Mouse (Mus musculus): ENCODE data around the gene Rims3. TPM values are rescaled to one million over a fixed set of nuclear protein-coding genes. Genes with fewer than 3 reads are reported as not detected.

The Rims3 gene
- 10 to 100 TPM; 25.9 to 28.9 TPM for total RNA-seq (2021)

DNA sequence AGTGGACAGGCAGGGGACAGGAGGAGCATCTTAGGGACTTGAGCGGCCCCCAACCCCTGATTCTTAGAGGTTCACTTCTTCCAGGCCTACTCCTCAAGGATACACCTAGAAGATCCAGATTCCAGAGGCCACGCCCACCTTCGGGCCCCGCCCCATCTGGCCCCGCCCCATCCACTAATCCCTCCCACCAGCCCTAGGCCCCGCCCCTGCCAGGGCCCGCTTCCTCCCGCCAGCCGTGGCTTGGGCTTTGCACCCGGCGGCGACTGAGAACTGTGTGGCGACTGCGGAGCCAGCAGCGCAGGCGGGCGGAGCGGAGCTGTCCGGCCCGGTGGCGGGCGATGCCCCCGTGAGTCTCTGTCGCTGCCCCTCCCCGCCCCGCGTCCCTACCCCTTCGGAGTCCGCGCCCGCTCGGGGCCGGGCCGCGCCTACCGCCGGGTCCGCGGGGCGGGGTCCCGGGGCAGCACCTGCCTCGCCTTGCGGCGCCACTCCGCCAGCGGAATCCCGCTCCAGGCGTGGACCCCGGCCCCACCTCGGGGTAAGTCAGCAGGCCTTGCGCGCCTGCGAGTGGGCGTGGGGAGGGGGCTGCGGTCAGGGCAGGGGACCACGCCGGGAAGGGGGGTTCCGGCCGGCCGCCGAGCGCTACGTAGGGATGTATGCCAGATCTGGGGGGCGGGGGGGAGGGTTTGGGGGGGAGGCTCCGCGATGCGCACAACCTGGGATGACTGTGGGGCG, at the start of gene Rims3:
Gene Rims3, plus strand, starts transcription at position 229 of the 732 bp plus-strand sequence.
- no peak for DNase-seq

DNA sequence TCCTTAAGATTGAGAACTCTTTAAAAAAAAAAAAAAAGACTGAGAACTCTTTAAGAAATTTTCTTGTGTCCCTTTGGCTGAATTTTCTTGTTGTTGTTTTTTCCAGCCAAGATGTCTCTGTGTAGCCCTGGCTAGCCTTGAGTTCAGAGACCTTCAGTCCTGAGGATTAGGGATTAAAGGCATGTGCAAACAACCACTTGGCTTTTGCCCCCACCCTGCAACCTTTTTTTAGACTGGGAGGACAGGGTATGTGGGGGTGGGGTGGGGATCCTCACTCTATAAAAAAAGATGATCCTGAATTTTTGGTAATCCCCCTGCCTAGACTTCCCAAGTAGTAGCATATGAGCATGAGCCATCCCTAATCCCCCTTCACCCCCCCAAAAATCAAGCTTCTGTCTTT, 48.8 kb upstream of the Rims3 start:
- no peak for DNase-seq

DNA sequence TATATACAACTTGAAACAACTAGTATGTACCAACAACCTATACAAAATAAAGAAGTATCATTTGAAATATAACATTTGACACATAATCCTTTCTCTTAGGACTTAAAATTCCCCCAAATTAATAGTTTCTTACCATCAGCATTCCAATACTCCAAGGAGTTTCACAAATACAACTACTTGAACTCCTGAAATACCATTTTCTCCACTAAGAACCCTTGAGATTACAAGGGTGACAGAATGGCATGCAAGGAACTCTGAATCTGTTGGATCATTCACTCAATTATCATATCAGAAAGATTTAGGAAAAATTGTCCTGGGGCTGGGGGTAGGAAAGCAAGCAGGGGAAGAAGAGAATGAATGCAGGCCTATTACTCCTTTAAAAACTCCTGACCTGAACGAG, 40.9 kb upstream of the Rims3 start:
- DNase-seq = no peak

DNA sequence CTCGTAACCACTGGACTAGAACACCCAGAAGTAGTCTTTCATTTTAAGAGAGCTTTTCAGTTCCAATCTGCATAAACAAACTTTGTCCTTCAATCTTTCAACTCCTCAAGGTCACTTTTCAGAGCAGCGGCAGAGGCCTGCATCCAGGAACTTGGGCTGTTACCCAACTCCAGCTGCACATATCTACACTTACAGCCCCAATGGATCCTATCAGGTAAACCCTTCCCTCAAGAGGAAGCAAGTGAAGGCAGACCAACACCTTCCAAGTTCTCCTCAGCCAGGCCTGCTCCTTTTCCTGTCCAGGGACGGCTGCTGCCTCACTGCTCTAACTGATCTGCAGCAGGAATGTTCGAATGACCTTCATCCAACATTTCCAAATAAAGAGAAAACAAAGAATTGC, 40.4 kb upstream of the Rims3 start:
- DNase-seq = no peak

DNA sequence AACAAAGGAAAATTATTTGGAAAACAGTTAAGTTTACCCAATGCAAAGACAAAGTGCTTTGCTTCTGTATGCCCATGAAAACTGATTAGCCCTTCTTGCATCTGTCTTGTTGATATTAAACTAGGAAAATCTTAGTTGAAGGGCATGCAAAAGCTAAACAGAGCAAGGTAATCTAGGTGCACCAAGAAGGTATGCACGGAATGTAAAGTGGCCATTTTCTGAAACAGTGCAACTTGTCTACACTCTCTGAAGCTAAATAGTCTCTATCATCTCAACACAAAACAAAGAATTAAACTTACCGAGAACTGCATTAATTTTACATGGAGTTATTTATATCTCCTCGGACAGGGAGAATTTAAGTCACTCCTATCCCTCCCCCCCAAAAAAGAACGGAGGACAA, 39.5 kb upstream of the Rims3 start:
- no peak for DNase-seq

DNA sequence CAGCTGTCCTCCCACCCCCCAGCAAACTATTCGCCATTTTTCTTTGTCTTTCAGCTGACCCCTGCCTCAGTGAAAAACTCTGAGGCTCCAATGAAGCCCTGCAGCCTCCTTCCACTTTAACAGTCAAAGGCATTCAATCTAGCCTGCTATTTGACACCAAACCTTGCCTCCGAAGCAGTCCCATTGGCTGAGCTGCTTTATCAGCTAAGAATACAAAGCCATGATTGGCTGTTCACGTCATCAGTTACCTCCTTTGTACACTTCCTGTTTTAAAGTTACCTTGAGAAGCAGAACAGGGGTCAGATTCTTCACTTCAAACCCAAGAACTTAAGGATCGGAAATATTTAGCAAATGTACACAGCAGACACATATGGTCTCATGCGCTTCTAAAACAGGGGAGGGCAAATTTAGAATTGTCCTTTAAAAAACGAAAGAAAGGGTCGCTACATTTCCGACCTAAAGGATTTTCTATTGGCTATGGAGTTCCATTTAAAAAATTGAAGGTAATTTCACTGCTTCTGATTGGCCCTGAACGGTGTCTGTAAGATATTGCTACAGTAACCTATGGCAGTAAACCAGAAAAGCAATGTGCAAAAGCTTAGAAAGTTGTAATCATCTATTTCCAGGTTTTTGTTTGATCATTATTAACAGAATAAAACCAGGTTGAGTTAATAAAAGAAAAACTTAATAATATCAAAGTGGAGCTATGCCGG, 38.8 kb upstream of the Rims3 start:
- DNase-seq = peak; percentile 69 to 71

DNA sequence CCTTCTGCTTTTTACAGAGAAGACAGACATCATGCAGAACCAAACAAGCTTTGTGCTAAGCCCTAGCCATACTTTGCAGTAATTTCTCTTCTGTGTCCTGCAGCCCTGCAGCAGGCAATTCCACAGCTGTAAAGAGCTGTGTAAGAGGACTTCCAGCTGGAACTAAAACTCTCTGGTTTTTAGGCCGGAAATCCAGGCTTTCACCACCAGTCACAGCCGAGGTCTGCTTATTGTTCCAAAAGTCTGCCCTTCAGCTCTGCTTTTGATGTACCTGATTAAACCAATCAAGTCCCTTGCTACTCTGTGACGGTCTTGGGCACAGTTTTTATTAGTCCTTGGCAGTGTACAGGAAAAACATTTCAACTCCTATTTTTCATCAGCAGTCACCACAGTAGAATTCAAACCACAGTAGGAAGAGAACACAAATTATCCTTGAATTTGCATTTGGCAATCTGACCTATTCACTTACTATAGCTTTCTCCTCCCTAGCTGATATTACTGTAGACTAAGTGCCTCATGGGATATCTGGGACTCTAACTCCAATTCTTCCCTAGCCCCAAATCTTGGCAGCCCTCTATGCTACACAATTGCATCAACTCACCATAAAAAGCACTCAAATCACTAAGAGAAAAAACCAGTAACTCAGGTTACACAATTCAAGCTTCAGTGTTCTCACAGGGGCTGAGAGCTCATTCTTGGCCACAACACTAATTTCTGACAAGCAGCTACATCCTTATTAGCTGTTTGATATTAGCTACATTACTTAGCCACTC, 37.4 kb upstream of the Rims3 start:
- no peak for DNase-seq

DNA sequence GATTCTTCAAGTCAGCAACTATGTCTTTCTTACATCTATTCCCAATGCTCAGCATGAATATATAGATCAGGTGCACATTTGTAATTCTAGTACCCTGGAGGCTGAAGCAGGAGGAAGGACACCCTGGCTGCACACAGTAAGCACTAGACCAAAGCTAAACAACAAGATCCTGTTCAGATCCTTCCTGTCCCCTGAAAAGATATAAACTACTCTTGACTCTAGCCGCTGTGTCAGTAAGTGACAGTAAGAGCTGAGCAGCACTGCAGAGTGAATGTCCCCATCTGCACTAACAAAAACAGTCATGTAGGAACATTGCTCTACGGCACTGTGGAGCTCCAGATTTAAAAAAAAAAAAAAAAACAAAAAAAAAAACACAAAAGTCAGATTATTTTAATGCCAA, 36.7 kb upstream of the Rims3 start:
- no peak for DNase-seq

DNA sequence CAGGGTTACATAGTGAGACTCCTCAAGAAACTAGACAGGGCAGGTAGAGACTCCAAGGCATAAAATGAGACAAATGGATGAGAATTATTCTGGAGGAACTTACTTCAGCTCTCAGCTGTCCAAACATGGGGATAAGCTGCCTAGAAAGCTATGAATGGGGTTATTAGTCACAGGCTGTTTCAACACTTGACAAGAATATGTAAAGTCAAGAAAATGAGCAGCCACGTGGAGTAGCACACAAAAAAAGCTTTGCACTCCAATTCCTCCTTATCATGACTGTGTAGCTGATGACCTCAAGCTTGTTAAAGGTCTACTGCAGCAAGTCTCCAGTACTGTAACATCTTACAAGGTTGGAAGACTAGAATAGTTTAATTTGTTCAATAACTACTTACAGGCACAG, 35.3 kb upstream of the Rims3 start:
- DNase-seq = no peak

DNA sequence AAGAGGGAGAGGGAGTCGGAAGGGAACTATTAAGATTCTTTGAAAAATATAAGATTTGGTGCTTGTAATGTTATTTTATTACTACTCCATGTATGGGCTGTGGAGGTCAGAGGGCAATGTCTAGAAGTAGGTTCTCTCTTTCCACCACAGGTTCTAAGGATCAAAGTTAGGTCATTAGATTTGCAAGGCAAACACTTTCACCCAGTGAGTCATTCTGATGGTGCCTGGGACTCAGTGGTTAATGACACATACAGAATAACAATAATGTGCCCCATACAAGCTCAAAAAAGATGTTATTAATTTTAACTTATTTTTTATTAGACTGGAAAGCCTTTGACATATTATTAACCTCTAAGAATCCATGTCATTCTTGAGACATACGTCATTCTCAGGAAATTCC, 34.7 kb upstream of the Rims3 start:
- no peak for DNase-seq

DNA sequence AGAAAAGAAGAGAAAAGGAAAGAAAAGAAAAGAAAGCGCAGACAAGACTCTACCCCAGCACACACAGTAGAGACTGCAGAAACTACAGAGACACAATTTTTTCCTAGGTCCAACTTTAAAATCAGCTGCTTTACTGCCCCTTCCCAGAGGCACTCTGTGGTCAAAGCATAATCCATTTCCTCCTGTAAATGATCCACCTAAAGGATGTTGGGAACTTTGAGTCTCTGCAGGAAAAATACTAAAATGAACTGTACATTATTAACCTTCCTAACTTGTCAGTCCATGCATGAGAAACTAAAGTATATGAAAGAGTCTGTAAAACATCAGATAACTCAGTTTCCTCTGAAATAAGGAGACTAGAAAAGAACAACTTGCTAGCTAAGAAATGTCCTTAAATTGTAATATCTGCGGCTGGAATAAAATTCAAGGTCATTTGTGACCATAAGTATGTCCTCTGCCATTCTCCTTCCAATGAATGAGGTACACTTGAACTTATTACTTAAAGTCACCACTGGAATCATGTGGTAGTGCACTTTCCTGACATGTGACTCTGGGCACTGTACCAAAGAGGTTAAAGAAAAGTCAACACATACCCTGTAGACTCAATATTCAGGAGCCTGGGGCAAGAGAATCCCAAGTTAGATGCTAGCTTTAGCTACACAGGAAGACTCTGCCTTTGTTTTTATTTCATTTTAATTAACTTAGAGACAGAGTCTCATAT, 32.3 kb upstream of the Rims3 start:
- DNase-seq = no peak

DNA sequence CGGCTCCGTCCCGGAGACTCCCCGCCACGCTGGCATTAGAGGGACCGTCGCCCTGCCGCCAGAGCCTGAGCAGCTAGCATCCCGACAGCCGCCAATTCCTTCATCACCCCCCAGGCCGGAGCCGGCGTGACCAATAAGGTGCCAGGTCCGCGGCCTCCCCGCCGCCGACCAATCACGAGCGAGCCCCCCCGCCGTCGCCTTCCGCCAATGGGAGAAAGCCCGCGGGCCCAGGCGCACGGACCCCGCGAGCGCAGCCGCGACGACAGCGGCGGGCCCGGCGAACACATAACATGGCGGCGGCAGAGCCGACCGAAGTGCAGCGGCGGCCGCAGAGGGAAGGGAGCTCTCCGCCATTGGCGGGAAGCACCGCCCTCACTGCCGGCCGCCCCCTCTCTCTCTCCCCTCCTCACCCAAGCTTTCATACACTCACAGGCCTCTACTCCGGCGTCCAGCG, 29.5 kb upstream of the Rims3 start:
- DNase-seq = peak; percentile 94 to 95

DNA sequence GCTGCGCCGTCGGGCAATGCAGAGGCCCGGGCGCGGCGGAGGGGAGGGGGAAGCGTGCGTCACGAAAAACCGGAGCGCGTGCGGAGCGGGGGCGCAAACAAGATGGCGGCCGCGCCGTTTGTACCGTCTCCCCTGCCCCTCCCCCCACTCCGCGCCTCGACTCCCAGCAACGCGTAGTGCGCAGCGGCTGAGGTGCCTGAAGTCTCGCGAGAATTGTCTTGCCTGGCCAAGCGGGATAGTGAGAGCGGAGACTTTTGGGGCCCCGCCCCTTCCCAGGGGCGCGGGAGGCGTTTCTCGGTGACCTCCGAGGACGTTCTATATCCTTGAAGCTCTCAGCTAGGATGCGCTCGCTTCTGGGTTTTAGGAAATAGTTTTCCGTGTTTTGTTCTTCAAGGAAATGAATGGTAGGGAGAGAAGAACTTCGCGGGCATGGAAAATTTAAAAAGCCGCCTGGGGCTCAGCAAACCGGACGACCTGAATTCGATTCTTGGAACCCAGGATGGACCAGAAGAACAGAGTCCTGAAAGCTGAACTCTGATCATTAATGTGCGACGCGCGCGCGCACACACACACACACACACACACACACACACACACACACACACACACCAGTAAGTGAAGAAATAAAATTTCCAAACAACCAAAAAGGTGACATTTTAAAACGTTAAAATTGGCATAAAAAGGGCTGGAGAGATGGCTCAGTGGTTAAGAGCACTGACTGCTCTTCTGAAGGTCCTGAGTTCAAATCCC, 28.9 kb upstream of the Rims3 start:
- DNase-seq = peak; percentile 94

DNA sequence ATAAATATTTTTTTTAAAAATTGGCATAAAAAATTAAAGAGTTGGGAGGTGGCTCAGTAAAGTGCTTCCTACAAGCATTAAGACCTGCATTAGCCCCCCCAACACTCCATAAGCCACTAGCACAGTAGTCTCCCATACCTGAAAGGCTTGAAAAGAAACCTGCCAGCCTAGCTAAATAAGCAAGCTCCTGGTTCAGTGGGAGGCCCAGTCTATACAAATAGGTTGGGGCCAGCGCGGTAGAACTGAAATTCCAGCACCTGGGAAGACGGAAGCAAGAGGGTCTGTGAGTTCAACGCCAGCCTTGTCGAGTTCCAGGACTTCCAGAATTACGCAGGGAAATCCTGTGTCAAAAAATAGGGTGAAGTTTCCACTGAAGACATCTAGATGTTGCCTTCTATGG, 28.2 kb upstream of the Rims3 start:
- no peak for DNase-seq

DNA sequence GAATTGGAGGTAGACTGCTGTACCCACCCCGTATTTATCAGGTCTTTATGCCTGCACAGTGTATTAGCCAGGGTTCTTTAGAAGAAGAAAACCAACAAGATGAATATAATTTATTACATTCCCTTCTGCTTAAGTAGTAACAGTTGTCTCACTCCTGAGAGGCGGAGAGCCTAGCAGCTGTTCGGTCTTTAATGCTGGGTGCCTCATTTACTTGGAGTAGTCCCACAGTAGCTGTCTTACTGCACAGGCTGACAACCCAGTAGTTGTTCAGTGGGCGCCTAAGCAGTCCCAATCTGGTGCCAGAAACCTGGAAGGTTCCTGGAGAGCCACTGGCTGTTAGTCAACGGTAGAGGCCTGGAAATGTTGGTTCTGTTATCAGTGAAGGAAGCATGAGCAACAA, 23.8 kb upstream of the Rims3 start:
- peak; percentile 14 to 23 for DNase-seq

DNA sequence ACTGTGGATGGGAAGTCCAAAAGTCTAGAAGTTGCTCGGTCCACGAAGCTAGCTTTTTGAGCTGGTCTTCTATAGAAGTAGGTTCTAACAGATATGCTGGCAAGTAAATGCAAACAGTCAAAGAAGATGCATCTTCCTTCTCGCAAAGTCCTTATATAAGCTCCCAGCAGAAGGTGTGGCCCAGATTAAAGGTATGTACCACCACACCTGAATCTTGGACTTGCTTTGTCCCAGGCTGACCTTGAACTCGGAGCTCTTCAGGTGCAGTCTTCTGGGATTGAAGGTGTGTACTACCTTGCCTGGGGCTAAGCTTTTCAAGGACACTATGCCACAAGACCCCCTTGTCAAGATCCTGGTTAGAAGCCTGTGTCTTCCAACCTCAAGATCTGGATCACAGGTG, 23.1 kb upstream of the Rims3 start, which contains the start of gene Nfyc:
Gene Nfyc, minus strand, starts transcription at position 101 of the 400 bp plus-strand sequence.
- DNase-seq = no peak

DNA sequence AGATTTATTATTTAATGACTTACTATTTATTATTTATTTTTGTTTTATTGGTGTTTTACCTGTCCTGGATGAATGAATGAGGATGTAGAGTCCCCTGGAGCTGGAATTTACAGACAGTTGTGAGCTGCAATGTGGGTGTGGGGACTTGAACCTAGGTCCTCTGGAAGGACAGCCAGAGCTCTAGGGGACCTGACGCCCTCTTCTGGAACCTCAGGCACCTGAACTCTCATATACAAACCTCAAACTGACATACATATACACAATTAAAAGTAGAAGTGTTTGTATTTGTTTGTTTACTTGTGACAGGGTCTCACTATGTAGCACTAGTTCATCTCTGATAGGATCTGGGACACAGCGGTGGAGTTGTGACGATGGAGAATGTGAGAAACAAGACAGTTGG, 13.3 kb upstream of the Rims3 start:
- no peak for DNase-seq

DNA sequence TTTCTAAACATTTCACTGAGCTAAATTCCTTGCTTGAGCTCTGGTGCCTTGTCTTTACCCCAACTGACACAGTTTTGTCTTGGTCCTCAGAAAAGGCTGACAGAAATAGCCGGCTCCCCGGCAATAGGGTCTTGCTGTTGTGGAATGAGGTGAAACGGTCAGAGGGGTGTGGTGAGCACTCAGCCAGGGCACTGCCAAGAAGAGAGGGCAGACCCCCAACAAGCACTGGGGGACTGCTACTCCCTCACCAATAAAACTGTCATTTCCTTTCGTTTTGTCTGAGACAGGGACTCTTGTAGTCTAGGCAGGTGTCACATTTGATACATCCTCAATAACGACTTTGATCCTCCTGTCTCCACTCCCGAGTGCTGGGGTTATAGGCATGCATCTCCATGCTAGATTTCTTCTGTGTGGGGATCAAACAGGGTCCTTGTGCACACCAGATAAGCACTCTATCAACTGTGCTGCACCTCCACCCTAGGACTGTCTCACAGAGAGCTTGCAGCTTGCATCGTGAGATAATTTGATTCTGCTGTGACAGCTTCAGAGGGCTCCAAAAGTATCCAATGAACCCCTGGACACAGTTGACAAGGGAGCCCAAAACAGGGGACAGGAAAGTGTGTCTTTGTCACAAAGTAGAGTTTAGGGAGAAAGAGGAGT, 10.1 kb upstream of the Rims3 start:
- no peak for DNase-seq

DNA sequence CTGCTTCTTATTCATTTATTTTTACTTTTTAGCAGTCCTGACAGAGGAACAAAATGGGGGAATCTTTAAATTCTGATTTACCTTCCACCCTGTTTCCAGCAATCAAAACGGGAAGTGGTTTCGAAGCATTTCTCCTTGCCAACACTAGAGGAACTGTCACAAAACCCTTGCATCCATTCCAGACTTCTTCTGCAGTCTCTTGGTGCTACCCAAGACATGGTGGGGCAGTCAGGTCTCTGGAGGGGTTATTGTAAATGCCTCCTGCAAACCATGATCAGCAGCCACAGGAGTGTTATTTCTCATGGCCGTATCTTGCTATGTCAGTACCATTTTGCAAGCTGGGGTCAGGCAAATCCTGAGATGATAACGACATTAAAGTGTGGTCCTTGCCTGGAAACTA, 9.5 kb upstream of the Rims3 start:
- DNase-seq = no peak

DNA sequence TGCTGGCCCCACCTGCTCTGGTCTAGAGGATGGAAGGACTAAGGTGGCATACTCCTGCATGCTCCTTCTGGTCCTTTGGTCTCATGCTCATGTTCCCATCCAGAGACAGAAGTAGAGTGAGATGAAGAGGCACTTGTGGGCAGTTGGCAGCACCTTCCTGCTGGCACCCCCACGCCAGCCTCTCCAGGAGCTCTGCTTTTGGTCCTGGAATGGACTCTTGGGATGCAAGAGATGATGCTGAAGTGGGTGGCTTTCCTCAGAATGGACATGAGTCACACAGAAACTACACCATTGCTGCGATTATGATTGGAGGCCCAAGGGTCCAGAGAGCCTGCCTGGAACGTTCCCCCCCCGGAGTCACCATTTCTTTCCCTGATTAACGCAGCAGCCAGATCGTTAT, 5.7 kb upstream of the Rims3 start:
- no peak for DNase-seq

DNA sequence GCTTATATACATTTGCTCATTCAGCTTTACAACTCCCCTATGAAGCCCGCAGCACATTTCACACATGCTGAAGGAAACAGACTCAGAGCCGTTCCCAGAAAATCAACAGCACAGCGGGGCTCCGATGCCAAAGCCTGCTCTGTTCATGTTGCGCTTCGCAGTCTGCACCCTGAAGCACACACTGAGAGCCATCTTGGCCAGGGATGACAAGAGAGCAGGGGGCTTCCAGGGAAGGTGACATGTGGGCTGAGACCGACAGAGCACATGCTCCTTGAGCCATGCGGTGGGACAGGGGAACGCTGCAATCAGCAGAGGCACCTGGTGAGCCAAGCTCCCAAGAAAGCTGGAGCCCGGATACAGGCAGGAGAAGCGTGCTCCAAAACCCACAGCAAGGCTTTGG, 5.2 kb upstream of the Rims3 start:
- DNase-seq = no peak
